Mouse (Mus musculus): ENCODE results near the gene Lrriq3. TPM values are rescaled to one million over a fixed set of nuclear protein-coding genes. Genes with fewer than 3 reads are reported as not detected.
A peak's percentile ranks its signal among the peaks of the same experiment; 100 is the strongest.

The Lrriq3 gene
- polyA plus RNA-seq (2015; fragmentation: Nextera tagmentation; extraction: Ambion mirVana) = 0.89 and 1.2 TPM in 2 replicates

DNA sequence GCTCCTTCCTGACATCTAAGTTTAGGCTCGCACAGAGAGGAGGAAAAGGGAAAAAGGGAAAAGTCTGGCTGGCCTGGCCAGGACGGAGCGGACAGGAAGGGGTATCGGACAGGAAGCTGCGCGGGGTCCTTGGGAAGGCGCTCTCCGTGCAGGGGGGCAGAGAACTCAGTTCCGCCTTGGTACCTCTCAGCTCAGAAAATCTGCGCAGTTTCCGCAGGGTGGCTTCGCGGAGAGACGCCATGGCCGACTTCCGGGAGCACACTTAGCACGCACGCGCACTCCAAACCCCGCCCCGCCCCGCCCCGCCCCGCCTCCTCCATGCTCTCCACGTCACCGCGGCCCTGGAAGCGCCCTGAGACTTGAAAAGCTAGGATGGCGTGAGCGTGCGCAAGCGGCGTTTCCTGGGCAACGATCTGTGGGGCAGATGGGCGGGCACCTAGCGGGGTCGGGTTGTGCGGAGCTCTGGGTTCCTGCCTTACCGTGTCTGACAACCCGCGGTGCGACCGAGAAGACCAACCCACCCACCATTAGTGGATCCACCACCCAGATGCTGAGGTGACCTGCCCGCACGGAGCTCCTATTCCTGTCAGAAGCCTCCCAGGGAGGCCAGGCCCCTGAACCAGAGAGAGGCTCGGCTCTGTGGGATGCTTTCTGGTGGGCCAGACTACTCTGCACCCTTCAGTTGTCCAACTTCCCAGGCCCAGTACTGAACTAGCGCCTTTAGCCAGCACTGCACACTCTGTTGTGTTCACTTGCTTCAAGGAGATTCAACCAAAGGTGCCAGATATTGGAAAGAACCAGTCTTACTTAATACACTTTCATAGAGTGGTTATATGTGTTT lies at the start of gene Lrriq3, which contains the start of gene Fpgt:
Gene Lrriq3 (plus strand): TSS at position 319 of the 841 bp plus-strand sequence.
Gene Fpgt (minus strand): TSS at position 288 of the 841 bp plus-strand sequence.
- Histone ChIP-seq H3K27ac (peak within 1 kb of the TSS; percentile 87), H3K4me1 (0 out of 2 replicates have a peak, but pooled peaks cover 2% of the 10 kb centered on the region), H3K9ac (peak within 1 kb of the TSS; percentile 45), H3K9me3 (no peaks in the 10 kb centered on the region), H3K4me3 (peak within 1 kb of the TSS; percentile 63), H3K4me2 (peak within 1 kb of the TSS; percentile 64), H3K36me3 (0 out of 2 replicates have a peak, but pooled peaks cover 5% of the 10 kb centered on the region), H3K27me3 (no peaks in the 10 kb centered on the region)
- under 1% methylated on average over 46 of the region's 47 CpGs for WGBS
- ATAC-seq (ENCODE audit: insufficient number of reproducible peaks, low FRiP score, low TSS enrichment, low read depth) = peak; percentile 99

DNA sequence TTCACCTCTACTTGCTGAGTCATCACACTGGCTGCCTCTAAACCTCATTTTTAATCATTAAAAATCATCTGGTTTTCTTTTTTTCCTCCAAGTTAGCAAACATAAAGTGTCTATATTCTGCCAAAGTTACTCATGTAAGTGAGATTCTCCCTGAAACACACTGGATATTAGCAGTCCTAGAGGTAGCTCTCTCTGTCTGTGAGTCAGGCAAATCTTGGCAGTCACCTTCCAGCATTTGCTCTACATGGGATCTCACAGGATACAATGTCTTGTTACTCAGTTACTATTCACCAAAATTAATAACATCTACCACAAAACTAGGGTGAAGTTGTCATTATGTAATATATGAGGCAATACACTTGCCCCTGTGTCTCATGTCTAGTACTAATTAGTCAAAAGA lies 41.2 kb upstream of the Lrriq3 start:
- H3K4me1 ChIP-seq = no peaks in the 10 kb centered on the region
- H3K4me2 ChIP-seq = no peak overlapping the region
- H3K27ac ChIP-seq = no peak overlapping the region
- no peak overlapping the region for H3K4me3 ChIP-seq
- no peak for ATAC-seq (ENCODE audit: insufficient number of reproducible peaks, low FRiP score, low TSS enrichment, low read depth)
- no peaks in the 10 kb centered on the region for H3K27me3 ChIP-seq
- no peaks in the 10 kb centered on the region for H3K36me3 ChIP-seq
- H3K9me3 ChIP-seq = no peaks in the 10 kb centered on the region
- H3K9ac ChIP-seq = no peak overlapping the region

DNA sequence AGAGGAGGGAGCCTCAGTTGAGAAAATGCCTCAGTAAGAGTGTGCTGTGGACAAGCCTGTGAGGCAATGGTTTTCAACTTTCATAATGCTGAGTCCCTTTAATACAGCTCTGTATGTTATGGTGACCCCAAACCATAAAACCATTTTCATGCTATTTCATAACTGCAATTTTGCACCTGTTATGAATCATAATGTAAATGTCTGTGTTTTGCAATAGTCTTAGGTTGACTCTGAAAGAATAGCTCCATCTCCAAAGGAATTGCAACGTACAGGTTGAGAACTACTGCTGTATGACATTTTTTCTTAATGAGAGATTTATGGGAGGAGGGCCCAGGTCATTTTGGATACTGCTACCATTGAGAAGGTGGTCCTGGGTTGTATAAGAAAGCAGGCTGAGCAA lies 40.0 kb upstream of the Lrriq3 start:
- Histone ChIP-seq H3K4me3 (no peak overlapping the region), H3K27ac (no peak overlapping the region), H3K36me3 (no peaks in the 10 kb centered on the region), H3K4me1 (no peaks in the 10 kb centered on the region), H3K9ac (no peak overlapping the region), H3K27me3 (no peaks in the 10 kb centered on the region), H3K9me3 (no peaks in the 10 kb centered on the region), H3K4me2 (no peak overlapping the region)
- 59% methylated on average over 1 of the region's 1 CpGs for WGBS
- ATAC-seq (ENCODE audit: insufficient number of reproducible peaks, low FRiP score, low TSS enrichment, low read depth) = no peak

DNA sequence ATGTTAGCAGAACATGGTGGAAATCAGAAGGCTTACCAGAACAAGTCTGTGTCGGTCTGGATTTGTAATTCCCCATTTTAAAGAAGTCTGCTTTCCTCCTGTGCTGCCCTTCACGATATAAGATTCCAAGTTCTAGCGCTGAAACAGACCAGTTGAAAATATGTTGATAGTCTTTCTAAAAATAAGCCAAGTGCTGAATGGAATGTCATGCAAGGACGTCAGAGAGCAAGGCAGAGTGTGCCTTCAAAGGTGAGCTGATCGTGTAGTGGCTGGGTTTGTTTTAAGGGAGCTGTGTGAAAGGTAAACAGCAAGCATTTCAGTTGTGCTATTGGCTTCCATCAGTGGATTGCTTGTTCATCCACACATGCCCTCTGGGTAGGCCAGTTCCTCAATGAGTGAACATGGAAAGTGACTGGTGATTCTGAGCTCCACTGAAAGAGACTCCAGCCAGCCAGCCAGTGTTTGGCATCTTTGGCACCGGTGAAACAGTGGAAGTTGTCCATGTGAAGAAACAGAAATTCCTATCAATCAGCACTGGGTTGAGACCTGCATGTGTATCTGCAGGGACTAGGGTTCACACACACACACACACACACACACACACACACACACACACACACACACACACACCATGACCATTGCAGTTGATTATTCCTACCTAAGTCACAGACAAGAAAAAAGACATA lies 37.9 kb upstream of the Lrriq3 start, which contains the start of gene Tnni3k:
Gene Tnni3k (minus strand): TSS at position 177 of the 686 bp plus-strand sequence.
- no peaks in the 10 kb centered on the region for H3K27me3 ChIP-seq
- ATAC-seq (ENCODE audit: insufficient number of reproducible peaks, low FRiP score, low TSS enrichment, low read depth) = no peak
- no peak within 1 kb of the TSS for H3K9ac ChIP-seq
- H3K4me2 ChIP-seq = no peak within 1 kb of the TSS
- H3K9me3 ChIP-seq = no peaks in the 10 kb centered on the region
- no peak within 1 kb of the TSS for H3K4me3 ChIP-seq
- no peaks in the 10 kb centered on the region for H3K36me3 ChIP-seq
- H3K4me1 ChIP-seq = no peaks in the 10 kb centered on the region
- WGBS = 68% methylated on average over 6 of the region's 6 CpGs
- H3K27ac ChIP-seq = no peak within 1 kb of the TSS

DNA sequence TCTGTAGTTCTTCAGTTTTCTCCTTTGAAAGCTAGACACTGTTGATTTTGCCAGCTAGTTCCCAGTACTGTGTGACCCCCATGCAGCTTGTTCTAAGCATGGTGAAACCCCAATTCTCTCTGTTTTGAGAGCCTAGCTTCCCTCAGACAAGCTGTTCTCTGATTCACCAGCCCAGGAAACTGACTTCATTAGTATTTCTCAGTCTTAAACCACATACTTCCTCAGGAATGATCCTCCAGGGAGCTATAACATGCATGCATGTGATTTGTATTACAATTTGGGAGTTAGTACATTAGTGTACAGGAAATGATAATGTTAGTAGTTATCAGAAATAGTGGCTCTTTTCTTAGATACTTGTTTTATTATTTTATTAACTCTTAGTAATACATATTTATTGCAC lies 36.6 kb upstream of the Lrriq3 start:
- Histone ChIP-seq H3K4me3 (no peak overlapping the region), H3K27me3 (no peaks in the 10 kb centered on the region), H3K4me2 (no peak overlapping the region), H3K9me3 (no peaks in the 10 kb centered on the region), H3K36me3 (no peaks in the 10 kb centered on the region), H3K27ac (no peak overlapping the region), H3K9ac (no peak overlapping the region), H3K4me1 (no peaks in the 10 kb centered on the region)
- no peak for ATAC-seq (ENCODE audit: insufficient number of reproducible peaks, low FRiP score, low TSS enrichment, low read depth)

DNA sequence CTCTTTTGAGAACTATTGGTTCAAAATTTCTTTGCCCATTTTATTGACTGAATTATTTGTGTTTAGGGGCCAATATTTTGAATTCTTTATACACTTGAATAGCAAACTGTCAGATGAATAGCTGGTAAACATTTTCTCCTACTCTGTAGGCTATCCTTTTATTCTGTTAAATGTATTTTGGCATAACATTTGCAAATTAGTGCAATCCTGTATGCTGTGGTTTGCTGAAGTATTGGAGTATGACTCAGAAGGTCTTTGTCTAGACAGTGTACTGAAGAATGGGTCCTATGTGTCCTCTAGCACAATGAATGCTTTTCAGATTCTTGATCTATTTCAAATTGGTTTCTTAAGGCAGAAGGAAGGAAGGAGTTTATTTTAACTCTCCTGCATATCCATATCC lies 35.7 kb upstream of the Lrriq3 start:
- H3K36me3 ChIP-seq = no peaks in the 10 kb centered on the region
- H3K27ac ChIP-seq = no peak overlapping the region

DNA sequence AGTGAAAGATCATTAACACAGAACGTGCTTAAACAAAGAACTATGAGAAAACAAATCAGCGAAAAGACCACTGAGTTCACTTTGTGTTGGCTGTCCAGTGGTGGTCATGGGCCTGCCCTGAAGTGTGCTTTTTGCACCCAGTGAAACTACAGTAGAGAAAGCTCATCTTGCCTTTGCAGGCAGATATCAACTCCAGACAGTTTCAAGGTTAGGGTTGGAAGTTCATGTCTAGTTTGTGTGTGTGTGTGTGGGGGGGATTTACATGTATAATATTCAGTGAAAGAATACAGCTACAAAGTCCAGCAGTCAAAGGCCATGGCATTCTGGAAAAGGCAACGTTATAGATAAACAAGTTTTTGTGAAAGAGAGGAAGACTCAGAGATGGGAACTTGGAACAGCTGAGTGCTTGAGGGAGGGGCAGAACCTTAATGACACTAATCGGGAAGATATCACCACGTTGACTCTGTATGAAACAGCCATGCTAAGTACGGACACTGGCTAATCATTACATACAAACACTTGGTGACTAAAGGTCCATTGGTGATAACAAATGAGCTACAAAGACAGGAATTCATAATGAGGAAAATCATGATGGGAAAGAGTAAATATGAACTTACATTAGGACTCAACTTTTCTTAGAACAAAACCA lies 34.3 kb upstream of the Lrriq3 start:
- Histone ChIP-seq H3K4me1 (no peaks in the 10 kb centered on the region), H3K4me3 (no peak overlapping the region), H3K27ac (no peak overlapping the region), H3K4me2 (no peak overlapping the region), H3K36me3 (no peaks in the 10 kb centered on the region), H3K9ac (no peak overlapping the region), H3K9me3 (no peaks in the 10 kb centered on the region), H3K27me3 (no peaks in the 10 kb centered on the region)
- WGBS = 74% methylated on average over 6 of the region's 6 CpGs
- no peak for ATAC-seq (ENCODE audit: insufficient number of reproducible peaks, low FRiP score, low TSS enrichment, low read depth)

More for the DNA sequence above, 35.7 kb upstream of the Lrriq3 start:
- Histone ChIP-seq H3K4me3 (no peak overlapping the region), H3K4me1 (no peaks in the 10 kb centered on the region), H3K4me2 (no peak overlapping the region), H3K9ac (no peak overlapping the region), H3K9me3 (no peaks in the 10 kb centered on the region), H3K27me3 (no peaks in the 10 kb centered on the region)
- no peak for ATAC-seq (ENCODE audit: insufficient number of reproducible peaks, low FRiP score, low TSS enrichment, low read depth)

DNA sequence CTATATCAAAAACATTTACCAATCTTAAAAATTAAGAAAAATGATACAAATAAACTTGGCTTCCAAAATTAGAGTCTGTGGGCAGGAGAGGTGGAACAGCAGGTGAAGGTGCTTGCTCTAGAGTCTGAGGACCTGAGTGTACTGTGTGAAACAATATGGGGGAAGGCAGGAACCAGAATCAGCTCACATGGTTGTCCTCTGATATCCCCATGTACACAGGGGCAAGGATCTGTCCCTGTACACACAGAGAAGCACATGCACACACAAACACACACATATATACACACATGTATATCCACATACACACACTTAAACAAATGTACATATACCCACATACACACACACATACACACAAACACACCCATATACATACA lies 33.8 kb upstream of the Lrriq3 start:
- H3K9me3 ChIP-seq = no peaks in the 10 kb centered on the region
- H3K36me3 ChIP-seq = no peaks in the 10 kb centered on the region
- no peak overlapping the region for H3K4me3 ChIP-seq
- no peak overlapping the region for H3K4me2 ChIP-seq
- H3K9ac ChIP-seq = no peak overlapping the region
- H3K4me1 ChIP-seq = no peaks in the 10 kb centered on the region
- H3K27me3 ChIP-seq = no peaks in the 10 kb centered on the region
- ATAC-seq (ENCODE audit: insufficient number of reproducible peaks, low FRiP score, low TSS enrichment, low read depth) = no peak
- no peak overlapping the region for H3K27ac ChIP-seq

DNA sequence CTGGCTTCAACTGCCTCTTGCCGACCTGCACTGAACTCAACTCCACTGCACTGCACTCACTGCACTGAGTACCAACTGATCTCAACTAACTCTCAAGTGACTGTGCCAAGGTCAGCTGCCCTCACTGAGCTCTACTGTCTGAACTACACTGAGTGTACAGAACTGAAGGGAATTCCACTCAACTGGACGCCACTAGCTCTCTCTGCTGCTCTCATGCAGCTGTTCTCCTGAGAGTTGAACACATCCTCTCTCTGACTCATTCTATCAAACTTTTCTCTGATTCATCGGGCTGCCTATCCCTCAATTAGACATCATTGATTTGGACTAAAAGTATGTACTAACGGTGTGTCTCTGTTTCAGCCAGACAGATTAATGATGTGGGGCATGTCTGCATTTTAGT lies 15.3 kb upstream of the Lrriq3 start:
- H3K9me3 ChIP-seq = no peaks in the 10 kb centered on the region
- ATAC-seq (ENCODE audit: insufficient number of reproducible peaks, low FRiP score, low TSS enrichment, low read depth) = no peak
- WGBS = 81% methylated on average over 4 of the region's 4 CpGs
- H3K9ac ChIP-seq = no peak overlapping the region
- no peak overlapping the region for H3K4me2 ChIP-seq
- no peaks in the 10 kb centered on the region for H3K4me1 ChIP-seq
- no peaks in the 10 kb centered on the region for H3K27me3 ChIP-seq
- H3K4me3 ChIP-seq = no peak overlapping the region
- H3K36me3 ChIP-seq = no peaks in the 10 kb centered on the region
- H3K27ac ChIP-seq = no peak overlapping the region

DNA sequence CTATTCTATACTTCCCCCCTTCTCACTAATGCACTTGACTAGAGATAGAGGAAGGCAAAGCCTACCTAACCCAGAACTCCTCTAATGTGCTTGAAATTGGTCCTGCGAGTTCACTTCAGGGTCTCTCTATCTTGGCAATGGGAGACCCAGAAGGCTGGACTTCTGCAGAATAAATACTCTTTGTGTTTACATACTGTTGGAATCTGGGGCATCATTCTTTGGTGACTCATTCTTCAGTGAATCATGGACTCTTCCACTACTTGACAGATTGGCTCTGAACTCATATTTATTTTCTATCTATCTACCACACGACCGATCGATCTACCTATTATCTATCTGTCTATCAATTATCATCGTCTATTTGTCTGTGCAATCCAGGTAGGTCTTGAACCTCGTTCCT lies 1.2 kb upstream of the Lrriq3 start:
- H3K4me3 ChIP-seq = peak overlapping the region; percentile 63
- H3K36me3 ChIP-seq = peaks cover 13% of the 10 kb centered on the region
- ATAC-seq (ENCODE audit: insufficient number of reproducible peaks, low FRiP score, low TSS enrichment, low read depth) = no peak
- no peak overlapping the region for H3K9ac ChIP-seq
- no peaks in the 10 kb centered on the region for H3K27me3 ChIP-seq
- WGBS = 94% methylated on average over 6 of the region's 6 CpGs
- 0 out of 2 replicates have a peak, but pooled peaks cover 2% of the 10 kb centered on the region for H3K4me1 ChIP-seq
- no peak overlapping the region for H3K27ac ChIP-seq
- no peaks in the 10 kb centered on the region for H3K9me3 ChIP-seq
- H3K4me2 ChIP-seq = peak overlapping the region; percentile 64

DNA sequence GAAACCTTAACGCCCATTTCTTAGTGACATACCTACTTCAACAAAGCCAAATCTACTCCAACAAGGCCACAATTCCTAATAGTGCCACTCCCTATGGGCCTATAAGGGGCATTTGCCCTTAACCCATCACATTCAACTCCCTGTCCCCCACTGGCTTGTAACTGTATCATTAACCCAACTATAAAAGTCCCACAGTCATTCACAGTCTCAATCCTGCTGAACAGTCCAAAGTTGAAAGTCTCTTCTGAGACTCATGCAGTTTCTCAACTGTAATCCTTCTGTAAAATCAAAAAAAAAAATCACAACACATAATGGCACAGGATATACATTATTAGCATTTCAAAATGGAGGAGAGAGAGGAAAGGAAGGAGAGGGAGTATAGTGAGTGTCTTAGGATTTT lies 6.0 kb downstream of the Lrriq3 start:
- Histone ChIP-seq H3K36me3 (no peaks in the 10 kb centered on the region), H3K4me3 (no peak overlapping the region), H3K9ac (no peak overlapping the region), H3K27ac (no peak overlapping the region), H3K4me2 (no peak overlapping the region), H3K27me3 (no peaks in the 10 kb centered on the region), H3K4me1 (no peaks in the 10 kb centered on the region), H3K9me3 (no peaks in the 10 kb centered on the region)
- 79% methylated on average over 1 of the region's 1 CpGs for WGBS
- no peak for ATAC-seq (ENCODE audit: insufficient number of reproducible peaks, low FRiP score, low TSS enrichment, low read depth)

DNA sequence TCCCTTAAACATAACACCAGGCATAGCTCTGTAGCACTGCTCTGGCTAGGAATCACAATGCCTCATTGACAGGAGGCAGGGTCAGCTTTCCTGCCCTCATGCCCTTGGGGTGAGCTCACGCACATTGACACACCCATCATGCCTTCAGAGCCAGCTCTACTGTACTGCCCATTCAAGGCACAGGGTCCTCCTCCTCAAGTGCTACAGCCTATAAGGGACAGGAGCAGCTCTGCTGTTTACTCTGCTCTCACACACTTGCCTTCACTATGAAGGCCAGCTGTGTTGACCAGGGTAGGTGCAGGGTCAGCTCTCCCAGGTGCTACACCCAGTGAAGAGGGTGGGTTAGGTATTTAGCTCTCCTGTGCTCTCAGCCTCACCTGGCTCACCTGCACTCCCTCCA lies 12.7 kb downstream of the Lrriq3 start:
- WGBS = 42% methylated on average over 1 of the region's 1 CpGs
- H3K27me3 ChIP-seq = no peaks in the 10 kb centered on the region

More for the DNA sequence above, 12.7 kb downstream of the Lrriq3 start:
- ATAC-seq (ENCODE audit: insufficient number of reproducible peaks, low FRiP score, low TSS enrichment, low read depth) = no peak
- Histone ChIP-seq H3K4me3 (no peak overlapping the region), H3K9me3 (no peaks in the 10 kb centered on the region), H3K9ac (no peak overlapping the region), H3K4me1 (no peaks in the 10 kb centered on the region), H3K27ac (no peak overlapping the region), H3K4me2 (no peak overlapping the region), H3K36me3 (no peaks in the 10 kb centered on the region)

Measured in limb, embryonic 15.5 days (tissue).